Mouse (Mus musculus) frontal cortex, postnatal 14 days (tissue): Measurements from ENCODE around the gene Syt13.

Experiments used
- DNase-seq, 2 experiments: peaks; one replicate each; pipeline ENCODE4 v3.0.0; 2022; ENCODE audit warnings: low spot score in 2 of 2

Gene Syt13

GRCm38 (mm10) chr2:92924677-92925259 is 9.9 kb downstream of the Syt13 start:
- no peak for DNase-seq

GRCm38 (mm10) chr2:92929696-92930095 is 14.8 kb downstream of the Syt13 start:
- DNase-seq, result no peak

- DNase-seq, result no peak
Measured at GRCm38 (mm10) chr2:92931061-92931460, 16.2 kb downstream of the Syt13 start.

GRCm38 (mm10) chr2:92933379-92933778 is 18.5 kb downstream of the Syt13 start:
- no peak for DNase-seq

GRCm38 (mm10) chr2:92934312-92934982 is 19.5 kb downstream of the Syt13 start:
- peak; percentile 53 to 71 for DNase-seq

- DNase-seq, result no peak
Measured at GRCm38 (mm10) chr2:92935483-92935882, 20.6 kb downstream of the Syt13 start.

- DNase-seq, result no peak
Measured at GRCm38 (mm10) chr2:92938063-92938462, 23.2 kb downstream of the Syt13 start.

- DNase-seq, result no peak
Measured at GRCm38 (mm10) chr2:92938827-92939226, 23.9 kb downstream of the Syt13 start.

- no peak for DNase-seq
Measured at GRCm38 (mm10) chr2:92940963-92941362, 26.1 kb downstream of the Syt13 start.

- no peak for DNase-seq
Measured at GRCm38 (mm10) chr2:92941463-92941862, 26.6 kb downstream of the Syt13 start.

- DNase-seq, result no peak
Measured at GRCm38 (mm10) chr2:92943406-92943805, 28.5 kb downstream of the Syt13 start.

GRCm38 (mm10) chr2:92944356-92944755 is 29.5 kb downstream of the Syt13 start:
- DNase-seq, result no peak

GRCm38 (mm10) chr2:92945125-92945746 is 30.3 kb downstream of the Syt13 start:
- no peak for DNase-seq

GRCm38 (mm10) chr2:92945824-92946598 is 31.1 kb downstream of the Syt13 start:
- no peak for DNase-seq

GRCm38 (mm10) chr2:92947981-92948698 is 33.2 kb downstream of the Syt13 start:
- DNase-seq, result no peak

GRCm38 (mm10) chr2:92948699-92949300 is 33.9 kb downstream of the Syt13 start:
- no peak for DNase-seq

- DNase-seq, result no peak
Measured at GRCm38 (mm10) chr2:92949518-92949917, 34.6 kb downstream of the Syt13 start.

GRCm38 (mm10) chr2:92953450-92953849 is 38.6 kb downstream of the Syt13 start:
- DNase-seq, result no peak

- peak in 1 of 2 experiments; percentile 65 for DNase-seq
Measured at GRCm38 (mm10) chr2:92954404-92955114, 39.7 kb downstream of the Syt13 start.

- DNase-seq, result no peak
Measured at GRCm38 (mm10) chr2:92956943-92957342, 42.0 kb downstream of the Syt13 start.

GRCm38 (mm10) chr2:92958640-92959039 is 43.7 kb downstream of the Syt13 start:
- no peak for DNase-seq
